Mouse (Mus musculus): ENCODE results near the gene Serping1.

GRCm38 (mm10) chr2:84757026-84757682 is 18.1 kb downstream of the Serping1 start:
- no peak for TF ChIP-seq CTCF (IDR thresholded peaks at IDR 0.05; ENCODE audit: borderline replicate concordance, extremely low read depth, insufficient read depth, insufficient read length)
- TF ChIP-seq POLR2A (IDR thresholded peaks at IDR 0.05; ENCODE audit: borderline replicate concordance, extremely low read depth, insufficient read depth, insufficient read length, poor library complexity, severe bottlenecking) = no peak

Data from brain, embryonic 14.5 days (tissue).